Mouse (Mus musculus): Measurements from ENCODE around the gene Gpr141. TPM values are rescaled to one million over a fixed set of nuclear protein-coding genes. Genes with fewer than 3 reads are reported as not detected.

The Gpr141 gene
- 0.12 and 0.13 TPM in 2 replicates for polyA plus RNA-seq (2016; fragmentation: Nextera tagmentation; extraction: Ambion mirVana)

DNA sequence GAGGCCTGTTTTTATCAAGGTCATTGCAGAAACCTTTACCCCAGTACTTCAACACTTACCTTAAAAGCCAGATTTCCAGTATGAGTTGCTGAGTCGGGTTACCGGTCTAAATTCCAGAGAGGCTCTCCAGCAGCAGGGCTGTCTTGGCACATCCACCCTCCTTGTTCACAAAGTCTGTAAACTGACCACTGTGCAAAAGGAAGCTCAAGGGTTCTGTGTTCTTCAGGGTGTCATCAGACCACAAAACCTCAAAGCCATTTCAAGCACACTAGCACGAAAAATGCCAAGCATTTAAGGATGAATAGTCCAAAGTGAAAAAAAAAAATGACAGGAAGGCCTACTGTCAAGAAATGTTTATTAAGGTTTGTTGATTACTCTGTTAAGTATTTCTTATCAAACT, at the start of gene Gpr141:
Gene Gpr141 (minus strand): TSS at position 187 of the 400 bp plus-strand sequence.
- Histone ChIP-seq H3K4me1 (no peaks in the 10 kb centered on the region), H3K27ac (no peak within 1 kb of the TSS), H3K36me3 (no peaks in the 10 kb centered on the region), H3K9ac (no peak within 1 kb of the TSS), H3K4me2 (replicated peaks) (no peak within 1 kb of the TSS), H3K4me3 (no peak within 1 kb of the TSS), H3K9me3 (no peaks in the 10 kb centered on the region), H3K27me3 (no peaks in the 10 kb centered on the region)
- WGBS, result 45% methylated on average over 3 of the region's 3 CpGs
- no peak for ATAC-seq (ENCODE audit: insufficient number of reproducible peaks, insufficient read depth, low FRiP score, low TSS enrichment)

DNA sequence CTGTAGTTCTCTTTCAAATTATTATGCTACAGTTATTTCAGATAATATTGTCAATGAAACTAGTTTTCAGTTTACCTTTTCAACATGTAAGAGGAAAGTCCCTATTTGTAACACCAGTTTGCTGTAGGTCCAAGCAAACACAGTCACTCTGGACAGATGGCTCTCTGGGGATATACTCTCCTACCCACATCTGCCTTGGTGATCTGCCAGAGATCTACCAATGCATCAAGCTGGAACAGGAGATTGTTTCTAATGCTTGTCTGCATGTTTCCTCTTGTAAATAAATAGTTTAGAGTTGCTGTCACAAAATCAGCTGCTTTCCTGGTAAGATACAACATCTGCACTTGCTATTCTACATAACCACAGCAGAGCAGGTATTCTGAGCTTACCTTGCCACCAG, 40.2 kb upstream of the Gpr141 start:
- ATAC-seq (ENCODE audit: insufficient number of reproducible peaks, insufficient read depth, low FRiP score, low TSS enrichment), result no peak
- Histone ChIP-seq H3K4me2 (replicated peaks) (no peak overlapping the region), H3K4me3 (no peak overlapping the region), H3K4me1 (no peaks in the 10 kb centered on the region), H3K27me3 (no peaks in the 10 kb centered on the region), H3K9ac (no peak overlapping the region), H3K27ac (no peak overlapping the region), H3K9me3 (no peaks in the 10 kb centered on the region), H3K36me3 (no peaks in the 10 kb centered on the region)

DNA sequence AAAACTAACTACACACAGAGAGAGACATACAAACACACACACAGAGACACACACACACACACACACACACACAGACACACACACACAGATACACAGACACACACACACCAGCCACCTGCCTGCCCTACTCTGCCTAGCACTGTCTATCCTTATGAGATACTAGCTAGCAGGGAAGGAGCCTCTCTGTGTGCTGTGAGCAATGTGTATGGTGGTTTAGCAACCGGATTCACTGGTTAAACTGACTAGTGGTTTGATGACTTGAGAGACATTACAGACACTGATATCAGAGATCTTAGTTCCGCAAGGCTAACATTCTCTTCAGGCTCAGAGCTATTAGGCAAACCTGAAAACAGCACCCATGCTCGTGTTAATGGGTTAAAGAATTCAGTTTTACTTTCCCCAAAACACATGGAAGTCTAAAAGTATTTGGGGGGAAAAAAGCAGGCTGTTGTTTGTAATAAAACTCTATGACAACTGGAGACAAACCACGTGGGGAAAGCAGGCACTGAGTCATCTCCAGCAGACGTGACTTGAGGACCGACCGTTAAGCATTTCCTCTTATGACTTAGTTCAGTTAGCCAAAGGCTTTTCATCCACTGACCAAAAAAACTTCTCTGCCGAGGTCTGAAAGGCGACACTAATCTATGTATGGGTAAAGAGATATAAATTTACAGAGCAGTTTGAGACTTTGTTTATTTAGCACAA, 30.7 kb upstream of the Gpr141 start:
- Histone ChIP-seq H3K27ac (no peak overlapping the region), H3K4me2 (replicated peaks) (no peak overlapping the region), H3K9me3 (no peaks in the 10 kb centered on the region), H3K27me3 (no peaks in the 10 kb centered on the region), H3K4me1 (no peaks in the 10 kb centered on the region), H3K9ac (no peak overlapping the region), H3K4me3 (no peak overlapping the region), H3K36me3 (no peaks in the 10 kb centered on the region)
- 68% methylated on average over 9 of the region's 9 CpGs for WGBS
- no peak for ATAC-seq (ENCODE audit: insufficient number of reproducible peaks, insufficient read depth, low FRiP score, low TSS enrichment)

DNA sequence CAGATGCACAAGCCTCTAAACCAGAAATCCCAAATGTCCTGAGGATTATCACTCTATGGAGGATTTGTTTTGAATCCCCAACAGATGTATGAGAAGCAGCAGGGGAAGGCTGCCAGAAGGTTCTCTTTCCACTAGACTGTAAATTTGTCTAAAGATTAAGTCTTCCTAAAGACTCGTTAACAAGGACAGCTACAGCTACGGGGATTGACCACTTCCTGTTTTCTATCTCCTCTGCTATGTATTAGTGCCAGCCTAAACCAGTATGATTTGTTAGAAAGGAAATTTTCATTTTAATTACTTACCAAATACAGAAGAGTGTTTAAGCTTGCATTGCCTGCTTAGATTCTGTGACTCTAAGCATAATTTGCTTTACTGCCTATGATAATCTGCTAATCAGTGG, 30.0 kb upstream of the Gpr141 start:
- no peaks in the 10 kb centered on the region for H3K27me3 ChIP-seq
- H3K4me2 ChIP-seq (replicated peaks), result no peak overlapping the region
- H3K4me3 ChIP-seq, result no peak overlapping the region
- ATAC-seq (ENCODE audit: insufficient number of reproducible peaks, insufficient read depth, low FRiP score, low TSS enrichment), result no peak
- H3K4me1 ChIP-seq, result no peaks in the 10 kb centered on the region
- no peak overlapping the region for H3K9ac ChIP-seq
- no peaks in the 10 kb centered on the region for H3K36me3 ChIP-seq
- 69% methylated on average over 2 of the region's 2 CpGs for WGBS
- no peak overlapping the region for H3K27ac ChIP-seq
- H3K9me3 ChIP-seq, result no peaks in the 10 kb centered on the region

DNA sequence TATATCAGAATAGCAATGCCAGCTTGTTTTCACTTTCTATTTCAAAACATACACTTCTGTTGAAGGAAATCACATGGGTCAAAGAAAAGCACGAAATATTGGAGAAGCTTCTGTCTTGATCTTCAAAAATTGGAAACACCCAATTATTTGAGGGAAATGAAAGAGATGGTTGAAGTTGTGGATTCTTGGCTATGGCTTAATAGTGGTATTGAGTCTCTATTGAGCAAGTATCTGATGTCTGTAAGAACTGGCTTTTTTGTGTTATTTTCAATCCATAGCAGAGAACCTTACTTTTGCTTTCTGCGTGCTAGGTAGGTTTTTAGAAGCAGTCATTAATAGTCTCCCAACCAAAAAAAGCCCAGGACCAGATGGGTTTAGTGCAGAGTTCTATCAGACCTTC, 19.4 kb upstream of the Gpr141 start:
- no peak overlapping the region for H3K4me3 ChIP-seq
- no peaks in the 10 kb centered on the region for H3K27me3 ChIP-seq
- no peaks in the 10 kb centered on the region for H3K9me3 ChIP-seq
- H3K4me2 ChIP-seq (replicated peaks), result no peak overlapping the region
- no peak overlapping the region for H3K27ac ChIP-seq
- 87% methylated on average over 2 of the region's 2 CpGs for WGBS
- no peak overlapping the region for H3K9ac ChIP-seq
- H3K4me1 ChIP-seq, result no peaks in the 10 kb centered on the region
- no peak for ATAC-seq (ENCODE audit: insufficient number of reproducible peaks, insufficient read depth, low FRiP score, low TSS enrichment)
- no peaks in the 10 kb centered on the region for H3K36me3 ChIP-seq

DNA sequence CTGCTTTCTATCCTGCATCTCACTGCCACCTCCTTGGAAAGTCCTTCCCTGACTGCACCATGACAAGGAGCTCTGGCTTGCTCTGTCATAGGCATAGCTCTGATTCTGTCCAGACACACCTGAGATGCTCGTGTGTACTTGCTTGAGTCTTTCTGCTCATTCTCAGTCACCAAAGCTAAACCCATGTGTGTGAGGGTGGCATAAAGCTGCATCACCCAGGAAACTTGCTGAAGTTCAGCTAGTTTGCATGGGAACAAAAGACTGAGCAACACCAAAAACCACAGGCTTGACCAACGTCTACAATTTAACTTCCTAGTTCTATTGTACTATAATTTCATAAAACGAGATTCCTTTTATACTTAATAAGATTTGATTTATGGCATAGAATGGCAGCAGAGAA, 18.6 kb upstream of the Gpr141 start:
- WGBS, result 82% methylated on average over 3 of the region's 3 CpGs
- Histone ChIP-seq H3K27ac (no peak overlapping the region), H3K9ac (no peak overlapping the region), H3K4me2 (replicated peaks) (no peak overlapping the region), H3K4me1 (no peaks in the 10 kb centered on the region), H3K9me3 (no peaks in the 10 kb centered on the region), H3K27me3 (no peaks in the 10 kb centered on the region), H3K36me3 (no peaks in the 10 kb centered on the region), H3K4me3 (no peak overlapping the region)
- no peak for ATAC-seq (ENCODE audit: insufficient number of reproducible peaks, insufficient read depth, low FRiP score, low TSS enrichment)

DNA sequence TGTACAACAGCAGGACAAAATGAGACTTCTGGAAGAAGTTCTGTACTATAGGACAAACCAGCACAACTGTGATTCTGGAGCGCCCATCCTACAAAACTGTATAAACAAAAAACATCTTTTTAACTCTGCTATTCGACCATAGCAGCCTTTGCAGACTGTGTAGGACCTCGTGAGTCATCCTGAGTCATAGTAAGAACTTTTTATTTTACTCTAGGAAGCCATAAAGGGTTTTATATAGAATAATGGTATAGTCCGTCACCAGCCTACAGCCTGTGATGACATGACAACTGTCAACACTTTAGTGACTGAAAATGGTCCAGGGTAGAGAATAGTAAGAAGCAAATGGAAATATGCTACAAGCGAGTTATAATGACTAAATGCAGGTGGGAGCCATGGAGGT, 17.6 kb upstream of the Gpr141 start:
- no peak overlapping the region for H3K4me2 ChIP-seq (replicated peaks)
- no peaks in the 10 kb centered on the region for H3K9me3 ChIP-seq
- no peak overlapping the region for H3K27ac ChIP-seq
- no peaks in the 10 kb centered on the region for H3K27me3 ChIP-seq
- H3K4me1 ChIP-seq, result no peaks in the 10 kb centered on the region
- H3K4me3 ChIP-seq, result no peak overlapping the region
- H3K36me3 ChIP-seq, result no peaks in the 10 kb centered on the region
- ATAC-seq (ENCODE audit: insufficient number of reproducible peaks, insufficient read depth, low FRiP score, low TSS enrichment), result no peak
- WGBS, result 70% methylated on average over 5 of the region's 5 CpGs
- H3K9ac ChIP-seq, result no peak overlapping the region

DNA sequence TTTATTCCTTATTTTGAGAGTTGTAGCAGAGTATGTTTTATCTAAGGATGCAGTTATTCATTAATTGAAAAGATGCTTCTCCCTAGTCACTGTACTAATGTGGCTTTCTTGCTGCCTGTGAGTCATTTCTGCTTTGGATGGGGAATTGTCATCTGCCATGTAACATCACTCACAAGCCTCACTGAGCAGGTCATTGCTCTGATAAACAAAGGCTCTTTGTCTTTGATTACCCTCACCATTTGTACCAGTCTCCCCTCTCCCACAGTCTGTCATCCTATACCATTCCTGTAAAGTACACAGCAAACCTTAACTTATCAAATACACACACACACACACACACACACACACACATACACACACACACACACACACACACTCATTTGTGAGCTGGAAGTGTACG, 16.1 kb upstream of the Gpr141 start:
- H3K4me3 ChIP-seq, result no peak overlapping the region

DNA sequence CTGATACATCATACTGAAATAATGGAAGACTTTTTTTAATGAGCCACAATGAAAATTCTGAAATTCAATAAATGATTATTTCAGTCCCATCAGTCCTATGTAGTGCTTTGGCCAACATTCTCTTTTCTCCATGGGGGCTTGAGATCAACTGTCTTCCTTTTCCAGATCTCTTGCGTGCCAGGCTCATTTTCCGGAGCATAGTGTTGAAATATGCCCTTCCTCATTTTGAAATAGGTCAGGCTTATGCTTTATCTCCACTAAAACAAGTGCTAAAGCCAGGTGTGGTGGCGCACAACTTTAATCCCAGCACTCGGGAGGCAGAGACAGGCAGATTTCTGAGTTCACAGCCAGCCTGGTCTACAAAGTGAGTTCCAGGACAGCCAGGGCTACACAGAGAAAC, 6.5 kb upstream of the Gpr141 start:
- no peak overlapping the region for H3K4me3 ChIP-seq
- H3K9me3 ChIP-seq, result no peaks in the 10 kb centered on the region
- ATAC-seq (ENCODE audit: insufficient number of reproducible peaks, insufficient read depth, low FRiP score, low TSS enrichment), result no peak
- no peak overlapping the region for H3K9ac ChIP-seq
- no peaks in the 10 kb centered on the region for H3K27me3 ChIP-seq
- WGBS, result 88% methylated on average over 4 of the region's 4 CpGs
- no peak overlapping the region for H3K27ac ChIP-seq
- H3K4me1 ChIP-seq, result no peaks in the 10 kb centered on the region
- no peaks in the 10 kb centered on the region for H3K36me3 ChIP-seq
- no peak overlapping the region for H3K4me2 ChIP-seq (replicated peaks)

More for the DNA sequence above, 16.1 kb upstream of the Gpr141 start:
- H3K36me3 ChIP-seq, result no peaks in the 10 kb centered on the region
- no peak overlapping the region for H3K9ac ChIP-seq
- 79% methylated on average over 1 of the region's 1 CpGs for WGBS
- H3K9me3 ChIP-seq, result no peaks in the 10 kb centered on the region
- no peak overlapping the region for H3K4me2 ChIP-seq (replicated peaks)
- H3K4me1 ChIP-seq, result no peaks in the 10 kb centered on the region
- no peak overlapping the region for H3K27ac ChIP-seq
- no peak for ATAC-seq (ENCODE audit: insufficient number of reproducible peaks, insufficient read depth, low FRiP score, low TSS enrichment)
- no peaks in the 10 kb centered on the region for H3K27me3 ChIP-seq

DNA sequence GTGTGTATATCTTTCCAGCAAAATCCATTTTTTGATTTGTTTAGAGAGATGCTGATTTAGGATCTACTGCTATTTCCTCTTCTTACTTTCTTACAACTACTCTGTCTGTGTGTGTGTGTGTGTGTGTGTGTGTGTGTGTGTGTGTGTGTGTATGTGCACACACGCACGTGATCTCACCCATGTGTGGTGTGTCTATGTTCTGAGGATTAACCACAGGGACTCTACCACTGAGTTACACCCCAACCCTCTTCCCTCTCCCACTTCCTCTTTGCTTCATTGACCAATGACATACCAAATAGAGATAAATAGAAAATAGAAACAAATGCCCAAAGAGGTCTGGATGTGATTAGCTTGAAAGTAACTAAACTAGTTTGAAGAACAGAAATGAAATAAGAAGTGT, 4.0 kb upstream of the Gpr141 start:
- no peaks in the 10 kb centered on the region for H3K9me3 ChIP-seq
- no peak for ATAC-seq (ENCODE audit: insufficient number of reproducible peaks, insufficient read depth, low FRiP score, low TSS enrichment)
- H3K4me3 ChIP-seq, result no peak overlapping the region
- H3K9ac ChIP-seq, result no peak overlapping the region
- H3K36me3 ChIP-seq, result no peaks in the 10 kb centered on the region
- H3K4me2 ChIP-seq (replicated peaks), result no peak overlapping the region
- H3K27me3 ChIP-seq, result no peaks in the 10 kb centered on the region
- WGBS, result 89% methylated on average over 2 of the region's 2 CpGs
- H3K4me1 ChIP-seq, result no peaks in the 10 kb centered on the region
- H3K27ac ChIP-seq, result no peak overlapping the region

DNA sequence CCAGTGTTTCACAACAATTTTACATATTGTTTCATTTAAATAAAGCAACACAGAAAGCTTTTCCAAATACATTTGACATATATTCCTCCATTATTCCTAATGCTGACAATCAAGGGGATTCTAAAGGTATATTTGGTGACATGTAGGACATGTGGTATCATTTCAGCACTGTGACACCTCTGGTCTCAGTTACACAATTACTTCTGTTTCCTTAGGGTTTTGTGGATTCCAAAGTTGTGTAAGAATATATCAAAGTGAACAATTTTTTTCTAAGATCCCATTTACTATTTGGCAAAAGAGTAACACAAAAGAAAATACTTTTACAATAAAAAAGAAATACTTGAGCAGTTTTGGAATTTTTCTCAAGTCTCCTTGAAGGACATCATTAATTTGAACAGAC, 2.4 kb downstream of the Gpr141 start:
- no peak overlapping the region for H3K27ac ChIP-seq
- no peaks in the 10 kb centered on the region for H3K4me1 ChIP-seq
- no peak overlapping the region for H3K9ac ChIP-seq
- H3K9me3 ChIP-seq, result no peaks in the 10 kb centered on the region
- no peaks in the 10 kb centered on the region for H3K27me3 ChIP-seq
- no peak overlapping the region for H3K4me3 ChIP-seq
- ATAC-seq (ENCODE audit: insufficient number of reproducible peaks, insufficient read depth, low FRiP score, low TSS enrichment), result no peak
- H3K36me3 ChIP-seq, result no peaks in the 10 kb centered on the region
- H3K4me2 ChIP-seq (replicated peaks), result no peak overlapping the region

DNA sequence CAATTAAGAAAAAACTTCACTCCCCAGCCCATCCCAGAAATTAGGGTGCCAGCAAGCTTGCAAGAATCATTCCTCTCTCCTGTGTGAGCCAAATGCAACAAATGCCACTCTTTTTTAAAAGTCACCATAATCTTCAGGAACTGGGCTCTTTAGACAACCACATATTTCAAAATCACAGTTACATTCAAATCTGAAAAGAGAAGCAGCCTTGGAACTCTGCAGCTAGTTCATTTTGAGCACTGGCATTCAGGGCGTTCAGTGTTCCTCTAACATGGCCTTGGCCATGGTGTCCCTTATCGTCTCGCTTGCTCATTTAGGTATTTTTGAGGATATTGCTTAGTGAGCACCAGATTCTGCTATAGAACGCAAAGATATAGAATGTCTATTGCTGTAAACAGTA, 4.1 kb downstream of the Gpr141 start:
- ATAC-seq (ENCODE audit: insufficient number of reproducible peaks, insufficient read depth, low FRiP score, low TSS enrichment), result no peak
- Histone ChIP-seq H3K9me3 (no peaks in the 10 kb centered on the region), H3K27me3 (no peaks in the 10 kb centered on the region), H3K4me2 (replicated peaks) (no peak overlapping the region), H3K36me3 (no peaks in the 10 kb centered on the region), H3K4me3 (no peak overlapping the region), H3K9ac (no peak overlapping the region), H3K27ac (no peak overlapping the region), H3K4me1 (no peaks in the 10 kb centered on the region)
- 90% methylated on average over 4 of the region's 4 CpGs for WGBS

DNA sequence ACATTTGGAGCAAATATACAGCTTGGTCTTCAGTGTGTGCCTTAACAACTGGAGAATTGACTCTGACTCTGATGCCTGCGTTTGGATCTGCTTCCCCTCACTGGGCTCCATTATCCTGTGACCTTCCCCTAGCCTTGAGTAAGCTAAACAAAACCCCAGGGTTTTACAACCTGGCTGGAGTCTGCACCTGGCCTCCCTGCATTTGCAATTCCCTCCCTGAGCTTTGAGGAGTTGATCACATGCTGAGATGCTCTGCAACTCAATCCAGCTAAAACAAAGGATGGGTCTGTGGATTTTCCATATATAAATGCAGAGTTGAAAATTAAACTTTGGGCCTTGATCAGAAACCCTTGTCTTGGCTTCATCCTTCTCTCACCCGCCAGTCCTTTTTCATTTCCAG, 4.8 kb downstream of the Gpr141 start:
- no peak overlapping the region for H3K4me2 ChIP-seq (replicated peaks)
- H3K27ac ChIP-seq, result no peak overlapping the region
- H3K27me3 ChIP-seq, result no peaks in the 10 kb centered on the region
- H3K4me3 ChIP-seq, result no peak overlapping the region
- no peaks in the 10 kb centered on the region for H3K4me1 ChIP-seq
- no peaks in the 10 kb centered on the region for H3K36me3 ChIP-seq
- no peaks in the 10 kb centered on the region for H3K9me3 ChIP-seq
- 46% methylated on average over 2 of the region's 2 CpGs for WGBS
- H3K9ac ChIP-seq, result no peak overlapping the region
- no peak for ATAC-seq (ENCODE audit: insufficient number of reproducible peaks, insufficient read depth, low FRiP score, low TSS enrichment)
